Mouse (Mus musculus) G1E-ER4 (cell line): ENCODE results near the gene Lrrc10. TPM values are rescaled to one million over a fixed set of nuclear protein-coding genes. Genes with fewer than 3 reads are reported as not detected.

Experiments
- GATA1 ChIP-seq: IDR thresholded peaks from one replicate; pipeline ENCODE4 v1.8.0; 2012; ENCODE audit warnings: low read length, inconsistent platforms
- polyA plus RNA-seq: library from polyadenylated mRNA; stranded (reverse); fragments of >175 nt; gene quantifications from 2 replicates; pipeline ENCODE4 v1.2.3, GENCODE M21; 2012

Lrrc10 gene
- polyA plus RNA-seq, 1 experiment: 0.06 TPM

- no peak for TF ChIP-seq GATA1
Observed at GRCm38 (mm10) chr10:117089628-117090027, 44.5 kb downstream of the Lrrc10 start.

GRCm38 (mm10) chr10:117094504-117095329 lies 49.6 kb downstream of the Lrrc10 start:
- TF ChIP-seq GATA1: no peak

GRCm38 (mm10) chr10:117096096-117096495 lies 51.0 kb downstream of the Lrrc10 start:
- no peak for TF ChIP-seq GATA1

Other genes starting within 250 kb of the Lrrc10 start
- gene Myrfl, start 148.4 kb upstream of the Lrrc10 start, polyA plus RNA-seq: not detected in 2 replicates
- 16.3 and 21.2 TPM in 2 replicates for gene Rab3ip, start 94.6 kb upstream of the Lrrc10 start, polyA plus RNA-seq
- not detected in 2 replicates for gene Gm10271, start 72.7 kb upstream of the Lrrc10 start, polyA plus RNA-seq
- gene Best3, start 59.0 kb upstream of the Lrrc10 start, polyA plus RNA-seq: not detected in 2 replicates
- 17.6 and 25.9 TPM in 2 replicates for gene Cct2, start 18.5 kb downstream of the Lrrc10 start, polyA plus RNA-seq
- 13.3 and 20.7 TPM in 2 replicates for gene Frs2, start 103.2 kb downstream of the Lrrc10 start, polyA plus RNA-seq
- gene Yeats4, start 179.2 kb downstream of the Lrrc10 start, polyA plus RNA-seq: 91.6 and 133 TPM in 2 replicates
- gene 9530003J23Rik, start 193.4 kb downstream of the Lrrc10 start, polyA plus RNA-seq: not detected in 2 replicates
- not detected in 2 replicates for gene Lyz2, start 237.0 kb downstream of the Lrrc10 start, polyA plus RNA-seq
- not detected in 2 replicates for gene Lyz1, start 247.5 kb downstream of the Lrrc10 start, polyA plus RNA-seq